Mouse (Mus musculus): ENCODE measurements around the gene B230217C12Rik. TPM values are rescaled to one million over a fixed set of nuclear protein-coding genes. Genes with fewer than 3 reads are reported as not detected.

B230217C12Rik gene
- polyA plus RNA-seq, 1 experiment: 0.02 TPM

DNA sequence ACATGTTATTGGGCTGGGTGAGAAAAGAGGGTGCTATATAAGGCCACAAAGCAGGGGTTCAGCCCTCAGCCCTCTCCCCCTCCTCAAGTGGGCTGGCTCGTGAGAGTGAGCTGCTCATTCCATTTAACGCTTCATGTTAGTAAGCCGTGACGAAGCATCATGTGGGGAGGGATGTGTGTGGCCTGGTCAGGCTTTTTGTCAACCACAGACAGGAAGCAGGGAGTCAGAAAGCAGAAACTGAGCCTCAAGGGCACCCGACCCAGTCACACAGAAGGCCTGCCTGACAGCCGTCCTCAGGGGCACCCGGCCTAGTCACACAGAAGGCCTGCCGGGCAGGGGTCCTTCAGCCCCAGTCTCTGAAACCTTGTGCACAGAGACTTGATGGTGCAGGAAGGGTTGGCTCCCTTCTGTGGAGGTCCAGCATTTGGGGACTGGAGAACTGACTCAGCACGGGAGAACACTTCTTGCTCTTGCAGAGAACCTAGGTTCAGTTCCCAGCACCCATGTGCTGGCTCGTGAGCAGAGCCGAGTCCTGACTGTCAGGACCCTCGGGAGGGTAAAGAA is 10.6 kb upstream of the B230217C12Rik start:
- TF ChIP-seq GATA1 (IDR thresholded peaks at IDR 0.05; ENCODE audit: low read length): no peak

GRCm38 (mm10) chr11:97830501-97830900 is 10.1 kb upstream of the B230217C12Rik start:
- TF ChIP-seq GATA1 (IDR thresholded peaks at IDR 0.05; ENCODE audit: low read length): no peak

DNA sequence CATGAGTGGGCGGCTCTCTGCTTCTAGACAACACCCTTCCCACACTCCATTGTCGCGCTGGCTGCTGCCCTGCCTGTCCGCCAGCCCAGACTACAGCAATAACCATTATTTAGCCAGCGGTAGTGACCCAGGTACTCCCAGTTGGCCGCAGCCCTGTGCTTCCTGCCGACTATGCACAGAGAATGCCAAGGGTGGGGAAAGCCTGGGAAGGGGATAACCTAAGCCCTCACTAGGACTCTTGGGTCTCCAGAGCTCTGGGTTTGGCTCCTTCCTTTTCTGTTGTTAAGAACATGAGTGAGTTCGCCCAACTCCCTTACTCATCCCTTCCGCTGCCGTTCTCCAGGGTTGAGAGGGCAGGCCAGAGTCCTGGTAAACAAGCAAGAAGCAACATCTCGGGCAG is 8.6 kb upstream of the B230217C12Rik start:
- no peak for TF ChIP-seq GATA1 (IDR thresholded peaks at IDR 0.05; ENCODE audit: low read length)

DNA sequence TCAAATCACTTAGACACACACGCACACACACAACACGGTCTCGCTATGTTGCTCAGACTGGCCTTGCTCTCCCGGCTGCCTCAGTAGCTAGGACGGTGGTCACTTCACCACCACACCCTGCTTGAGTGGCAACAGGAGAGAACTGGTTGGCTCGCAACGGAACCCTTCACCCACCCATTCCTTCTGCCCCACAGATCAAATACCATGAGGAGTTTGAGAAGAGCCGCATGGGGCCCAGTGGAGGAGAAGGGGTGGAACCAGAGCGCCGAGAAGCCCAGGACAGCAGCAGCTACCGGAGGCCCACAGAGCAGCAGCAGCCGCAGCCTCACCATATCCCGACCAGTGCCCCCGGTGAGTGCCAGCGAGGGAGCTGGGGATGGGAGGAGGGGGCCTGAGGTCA is 7.2 kb upstream of the B230217C12Rik start:
- no peak for TF ChIP-seq GATA1 (IDR thresholded peaks at IDR 0.05; ENCODE audit: low read length)

DNA sequence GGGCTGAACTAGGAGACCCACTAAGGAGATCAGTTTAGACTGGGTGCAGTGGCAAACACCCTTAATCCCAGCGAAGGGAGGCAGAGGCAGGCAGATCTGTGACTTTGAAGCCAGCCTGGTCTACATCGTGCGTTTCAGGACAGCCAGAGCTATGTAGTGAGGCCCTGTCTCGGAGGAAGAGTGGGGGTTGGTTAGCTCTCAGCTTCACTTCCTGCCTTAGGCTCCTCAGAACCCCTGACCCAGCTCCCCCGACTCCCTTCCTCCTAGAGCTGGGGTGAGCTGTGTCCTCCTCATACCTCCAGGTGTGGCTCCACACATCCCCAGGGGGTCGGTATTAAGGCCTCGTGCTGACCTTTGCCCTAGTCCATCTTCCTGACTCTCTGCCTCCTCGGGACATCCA is 4.0 kb upstream of the B230217C12Rik start:
- TF ChIP-seq GATA1 (IDR thresholded peaks at IDR 0.05; ENCODE audit: low read length): no peak

DNA sequence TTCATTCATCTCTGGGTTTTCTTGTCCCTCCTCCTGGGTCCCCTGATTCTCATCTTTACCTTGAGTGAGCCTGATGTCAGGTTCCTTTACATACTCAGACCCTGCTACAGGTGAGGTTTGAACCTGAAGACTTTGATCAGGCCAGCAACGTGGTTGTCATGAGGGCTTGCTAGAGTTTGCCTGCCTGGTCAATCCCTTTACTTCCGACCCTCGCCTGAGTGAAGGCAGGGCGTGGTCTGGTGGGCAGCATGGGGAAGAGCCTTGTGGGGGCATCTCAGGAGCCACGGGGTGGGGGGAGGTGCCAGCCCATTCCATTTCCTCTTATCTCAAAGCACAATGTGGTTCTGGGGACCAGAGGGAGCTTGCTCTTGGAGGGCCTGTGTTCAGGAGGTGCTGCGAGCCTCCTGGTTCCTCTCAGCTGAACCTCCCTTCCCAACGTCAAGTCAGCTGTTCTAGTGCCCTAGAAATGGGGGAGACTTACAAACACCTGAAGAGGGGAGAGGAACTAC is 2.9 kb upstream of the B230217C12Rik start:
- no peak for TF ChIP-seq GATA1 (IDR thresholded peaks at IDR 0.05; ENCODE audit: low read length)

DNA sequence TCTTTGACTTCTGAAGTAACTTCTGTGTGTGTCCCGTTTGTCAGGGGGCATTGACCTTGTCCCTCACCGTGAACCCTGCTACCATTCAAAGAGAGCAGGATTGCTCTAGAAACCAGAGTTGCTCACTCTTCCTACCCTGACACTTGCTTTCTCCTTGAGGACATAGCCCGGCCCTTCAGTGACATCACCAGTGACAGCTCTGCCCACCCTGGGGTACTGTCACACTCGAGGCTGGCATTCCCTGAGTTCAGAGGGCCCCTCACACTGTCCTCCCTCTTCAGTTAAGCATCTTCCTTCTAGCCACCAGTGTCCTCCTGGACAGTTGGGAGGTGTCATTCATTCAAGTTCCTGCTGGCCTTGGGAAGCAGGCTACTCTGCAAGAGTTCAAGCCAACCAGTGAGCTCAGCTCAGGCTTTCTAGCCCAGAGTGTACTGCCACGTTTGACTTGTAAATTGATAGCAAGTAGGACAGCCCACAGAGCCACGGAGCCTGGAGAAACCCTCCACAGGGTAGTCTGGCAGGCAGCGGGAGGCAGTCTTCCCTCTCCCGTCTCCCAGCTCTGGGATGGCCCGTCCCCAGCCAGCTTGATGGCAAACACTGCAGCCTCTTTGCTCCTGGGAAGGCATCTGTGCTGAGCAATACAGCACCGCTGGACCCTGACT is 1.7 kb upstream of the B230217C12Rik start:
- no peak for TF ChIP-seq GATA1 (IDR thresholded peaks at IDR 0.05; ENCODE audit: low read length)

DNA sequence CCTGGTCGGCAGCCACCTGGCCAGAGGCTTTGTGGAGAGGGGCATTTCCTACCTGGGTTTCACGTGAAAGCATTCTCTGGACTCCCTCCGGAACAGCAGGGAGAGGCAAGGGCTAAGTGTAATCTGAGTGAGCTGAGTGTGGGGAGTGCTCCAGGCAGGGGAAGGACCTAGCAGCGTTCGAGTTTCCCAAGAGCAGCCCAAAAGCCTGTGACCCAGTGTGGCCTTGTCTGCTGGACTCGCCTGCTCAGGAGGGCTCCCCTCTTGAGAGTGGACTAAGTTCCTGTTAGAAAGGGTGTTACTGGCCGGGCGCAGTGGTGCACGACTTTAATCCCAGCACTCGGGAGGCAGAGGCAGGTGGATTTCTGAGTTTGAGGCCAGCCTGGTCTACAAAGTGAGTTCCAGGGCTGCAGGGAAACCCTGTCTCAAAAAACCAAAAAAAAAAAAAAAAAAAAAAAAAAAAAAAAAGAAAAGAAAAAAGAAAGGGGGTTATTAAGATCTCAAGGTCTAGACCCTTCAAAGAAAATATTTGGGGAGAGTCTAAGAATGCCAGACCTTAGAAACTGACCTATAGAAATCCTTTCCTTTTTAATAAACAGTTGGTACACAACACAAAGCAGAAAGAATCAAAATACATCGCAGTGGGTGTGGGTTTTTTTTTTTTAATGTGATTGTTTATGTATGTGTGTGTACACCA is 992 bp upstream of the B230217C12Rik start:
- no peak for TF ChIP-seq GATA1 (IDR thresholded peaks at IDR 0.05; ENCODE audit: low read length)

DNA sequence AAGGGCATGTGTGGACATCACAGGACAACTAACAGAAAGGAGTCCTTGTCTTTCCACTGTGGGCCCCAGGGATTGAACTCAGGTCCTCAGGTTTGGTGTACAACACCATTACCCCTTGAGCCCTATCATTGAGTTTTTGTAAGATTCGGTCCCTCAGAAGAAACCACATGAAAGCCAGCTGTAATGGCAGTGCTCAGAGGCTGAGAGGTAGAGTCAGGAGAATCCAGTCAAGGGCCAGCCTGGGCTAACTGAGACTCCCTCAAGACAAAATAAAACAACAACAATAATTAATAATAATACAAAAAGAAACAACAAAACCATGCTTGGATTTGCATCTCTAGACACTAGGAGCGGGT is 467 bp upstream of the B230217C12Rik start:
- TF ChIP-seq GATA1 (IDR thresholded peaks at IDR 0.05; ENCODE audit: low read length): no peak

DNA sequence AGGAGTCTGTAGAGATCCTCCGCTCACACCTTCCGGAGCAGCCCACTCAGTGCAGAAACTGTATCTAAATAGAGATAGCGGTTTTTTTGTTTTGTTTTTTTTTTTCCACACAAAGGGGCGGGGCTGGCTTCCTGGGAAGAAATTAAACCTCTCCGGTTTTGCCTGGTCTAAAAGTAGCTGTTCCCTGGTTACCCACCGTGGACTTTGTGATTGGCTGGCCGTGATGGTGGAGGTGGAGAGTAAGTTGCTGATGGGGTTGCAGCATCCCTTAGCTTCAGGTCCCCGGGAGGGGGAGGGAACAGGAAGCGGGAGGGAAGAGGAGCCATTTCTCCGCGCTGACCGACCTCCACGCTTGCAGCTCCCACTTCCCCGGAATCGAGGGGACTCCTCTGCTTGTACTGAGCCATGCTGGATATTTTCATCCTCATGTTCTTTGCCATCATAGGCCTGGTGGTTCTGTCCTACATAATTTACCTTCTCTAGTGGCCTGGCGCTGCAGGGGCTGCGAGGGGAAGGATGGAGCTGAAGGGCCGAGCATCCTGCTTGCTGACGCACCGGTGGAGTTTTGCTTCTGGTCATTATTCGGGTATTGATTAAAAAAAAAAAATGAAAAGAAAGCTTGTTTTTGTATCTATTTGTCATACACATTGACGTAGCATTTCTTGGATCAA is 546 bp downstream of the B230217C12Rik start:
- TF ChIP-seq GATA1 (IDR thresholded peaks at IDR 0.05; ENCODE audit: low read length): no peak

DNA sequence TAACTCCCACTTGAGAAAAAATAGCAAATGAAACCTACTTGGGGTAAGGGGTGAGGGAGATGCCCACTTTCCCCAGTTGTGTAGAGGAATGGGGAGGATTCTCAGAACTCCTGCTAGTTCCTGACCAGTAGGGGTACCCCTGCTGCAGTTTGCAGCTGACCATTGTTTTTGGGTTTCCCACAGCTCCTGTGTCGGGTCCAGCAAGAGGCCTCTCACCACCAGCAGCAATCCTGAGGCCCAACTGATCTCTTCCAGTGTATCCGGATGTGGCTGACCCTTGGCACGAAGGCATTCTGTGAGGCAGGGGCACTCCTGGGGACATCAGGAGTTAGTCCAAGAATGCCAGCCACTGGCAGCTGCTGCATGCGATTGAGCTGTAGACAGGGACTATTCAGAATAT is 1.4 kb downstream of the B230217C12Rik start:
- no peak for TF ChIP-seq GATA1 (IDR thresholded peaks at IDR 0.05; ENCODE audit: low read length)

DNA sequence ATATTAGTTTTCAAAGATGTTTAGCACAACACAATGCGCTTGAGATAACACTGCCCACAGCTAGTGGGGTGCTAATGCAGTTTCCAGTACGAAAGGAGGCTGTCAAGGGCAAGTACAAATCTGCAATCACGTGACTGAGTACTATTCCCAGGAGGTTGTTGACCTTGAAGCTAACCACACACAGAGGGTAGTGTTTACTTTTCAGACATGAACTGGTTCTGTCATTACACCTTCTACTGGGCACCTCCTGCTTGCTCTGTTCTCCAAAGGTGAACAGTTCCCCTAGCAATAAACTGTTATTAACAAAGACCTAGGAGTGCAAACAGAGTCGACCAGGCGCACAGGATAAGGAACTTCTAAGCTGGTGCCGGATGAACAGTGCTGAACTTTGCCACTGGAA is 9.8 kb downstream of the B230217C12Rik start:
- no peak for TF ChIP-seq GATA1 (IDR thresholded peaks at IDR 0.05; ENCODE audit: low read length)

DNA sequence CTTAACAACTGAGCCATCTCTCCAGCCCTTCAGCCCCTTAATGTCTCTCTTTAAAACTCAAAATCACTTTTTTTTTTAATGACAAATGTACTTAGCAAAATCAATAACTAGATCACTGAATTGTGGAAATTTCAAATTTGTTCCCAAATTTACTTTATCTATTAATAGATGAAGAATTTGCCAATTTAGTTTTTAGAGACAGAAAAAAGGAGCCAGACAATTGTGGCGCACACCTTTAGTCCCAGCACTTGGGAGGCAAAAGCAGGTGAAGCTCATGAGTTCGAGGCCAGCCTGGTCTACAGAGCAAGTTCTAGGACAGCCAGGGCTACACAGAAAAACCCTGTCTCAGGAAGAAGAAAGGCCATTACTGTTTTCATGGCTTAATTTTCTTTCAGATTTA is 11.0 kb downstream of the B230217C12Rik start:
- no peak for TF ChIP-seq GATA1 (IDR thresholded peaks at IDR 0.05; ENCODE audit: low read length)

DNA sequence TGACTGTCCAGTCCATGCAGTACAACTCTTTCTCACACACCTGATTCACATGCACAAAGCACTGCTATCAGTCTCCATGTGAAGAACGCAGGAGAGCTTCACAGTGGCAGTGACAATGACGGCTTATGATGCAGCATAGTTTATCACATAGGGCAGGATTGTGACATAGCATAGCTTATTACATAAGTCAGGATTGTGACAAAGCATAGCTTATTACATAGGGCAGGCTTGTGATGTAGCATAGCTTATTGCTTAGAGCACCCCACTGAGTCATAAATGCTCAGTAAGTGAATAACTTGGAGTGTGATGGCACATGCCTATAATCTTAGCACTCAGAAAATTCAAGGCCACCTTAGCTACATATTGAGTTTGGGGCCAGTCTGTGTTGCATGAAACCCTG is 14.9 kb downstream of the B230217C12Rik start:
- TF ChIP-seq GATA1 (IDR thresholded peaks at IDR 0.05; ENCODE audit: low read length): no peak

DNA sequence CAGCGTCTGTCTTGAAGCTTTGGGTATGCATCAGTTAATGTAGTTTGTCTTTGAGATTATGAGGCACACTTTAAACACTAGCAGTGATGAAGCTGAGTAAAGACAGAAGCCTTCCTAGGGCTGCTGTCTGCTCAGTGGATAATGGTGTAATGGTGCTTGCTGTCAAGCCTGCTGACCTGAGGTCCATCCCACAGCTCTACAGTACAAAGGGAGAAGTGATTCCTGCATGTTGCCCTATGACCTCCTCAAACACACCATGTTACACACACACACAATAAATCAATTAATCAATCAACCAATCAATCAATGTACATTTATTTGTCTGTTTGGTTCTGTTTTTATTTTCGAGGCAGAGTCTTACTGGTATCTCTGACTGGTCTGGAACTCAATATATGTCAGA is 21.6 kb downstream of the B230217C12Rik start:
- TF ChIP-seq GATA1 (IDR thresholded peaks at IDR 0.05; ENCODE audit: low read length): no peak

- TF ChIP-seq GATA1 (IDR thresholded peaks at IDR 0.05; ENCODE audit: low read length): no peak
These were observed 24.8 kb downstream of the B230217C12Rik start for GRCm38 (mm10) chr11:97865421-97865820.

All from G1E-ER4 (cell line).